Mouse (Mus musculus): Measurements from ENCODE around the gene Slc25a48.

- TF ChIP-seq GATA1 (IDR thresholded peaks at IDR 0.05; ENCODE audit: low read length) (no peak), TAL1 (IDR thresholded peaks at IDR 0.05; ENCODE audit: low read length) (no peak)
These were observed 19.8 kb downstream of the Slc25a48 start for GRCm38 (mm10) chr13:56458001-56458400.
